Mouse (Mus musculus) embryonic fibroblast, embryonic 13.5 days (primary cell): Measurements from ENCODE around the gene Samd4b. TPM values are rescaled to one million over a fixed set of nuclear protein-coding genes. Genes with fewer than 3 reads are reported as not detected.
A peak's percentile ranks its signal among the peaks of the same experiment; 100 is the strongest.
"Not testable (repeated sequence)": the region's sequence is repeated elsewhere in the genome, so short reads cannot be mapped to it uniquely, and the experiment has no call there.

Experiments used
- H3K27ac ChIP-seq: 2 replicates; pipeline ENCODE4 v1.5.1; 2012; ENCODE audit warnings: low read length, control low read depth, inconsistent platforms; ENCODE audit not compliant: insufficient read depth
- H3K4me1 ChIP-seq: 2 replicates; pipeline ENCODE4 v1.6.1; 2011; ENCODE audit warnings: low read length; ENCODE audit not compliant: control insufficient read depth, insufficient read depth
- H3K4me3 ChIP-seq: 2 replicates; pipeline ENCODE4 v1.5.1; 2011; ENCODE audit warnings: mild to moderate bottlenecking, control low read depth, low read length; ENCODE audit not compliant: insufficient read depth
- CTCF ChIP-seq: IDR thresholded peaks from 2 replicates; pipeline ENCODE4 v1.5.1; 2011; ENCODE audit warnings: mild to moderate bottlenecking, control low read depth, low read length, moderate library complexity, borderline replicate concordance; ENCODE audit not compliant: insufficient read depth
- POLR2A ChIP-seq: IDR thresholded peaks from 2 replicates; pipeline ENCODE4 v1.6.1; 2011; ENCODE audit warnings: low read depth, mild to moderate bottlenecking, control low read depth, low read length, moderate library complexity
- polyA plus RNA-seq: library from polyadenylated mRNA; stranded (reverse); fragments of >200 nt; gene quantifications from 2 replicates; pipeline ENCODE4 v1.2.4, GENCODE M21; 2011; ENCODE audit warnings: low read depth; ENCODE audit not compliant: missing spikeins, insufficient read length

Samd4b gene
- polyA plus RNA-seq, 1 experiment = 69.3 TPM

- TF ChIP-seq CTCF = no peak
- H3K4me3 ChIP-seq = no peak overlapping the region
- H3K27ac ChIP-seq = peak overlapping the region; percentile 5; the same call in 1 of the 2 replicates
- H3K4me1 ChIP-seq = peaks cover 5% of the 10 kb centered on the region
Measured at GRCm38 (mm10) chr7:28619098-28619715, 21.3 kb upstream of the Samd4b start.

- TF ChIP-seq POLR2A (no peak), CTCF (no peak)
- Histone ChIP-seq H3K4me3 (no peak overlapping the region), H3K27ac (no peak overlapping the region), H3K4me1 (no peaks in the 10 kb centered on the region)
Measured at GRCm38 (mm10) chr7:28605951-28606350, 8.0 kb upstream of the Samd4b start.

- not testable (repeated sequence) for H3K4me3 ChIP-seq, H3K4me1 ChIP-seq, H3K27ac ChIP-seq
Measured at GRCm38 (mm10) chr7:28603788-28604187, 5.8 kb upstream of the Samd4b start.

DNA sequence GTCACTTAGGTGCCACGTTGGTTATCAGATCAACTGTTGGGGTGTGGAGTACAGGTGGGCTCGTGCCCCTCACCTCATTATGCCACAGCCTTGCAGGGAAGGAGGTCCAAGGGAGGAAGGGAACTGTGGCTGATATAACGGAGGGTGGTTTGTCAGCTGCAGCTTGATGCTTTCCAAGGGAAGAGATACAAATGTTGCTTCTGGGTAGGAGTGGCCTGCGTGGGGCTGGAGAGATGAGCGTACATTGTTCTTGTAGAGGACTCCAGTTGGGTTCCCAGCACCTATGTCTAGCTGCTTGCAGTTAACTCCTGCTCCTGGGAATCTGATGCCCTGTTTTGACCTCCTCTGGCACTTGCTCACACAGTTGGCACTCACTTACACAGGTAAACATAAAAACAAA, 5.2 kb upstream of the Samd4b start:
- TF ChIP-seq CTCF = no peak
- Histone ChIP-seq H3K4me3 (no peak overlapping the region), H3K4me1 (no peaks in the 10 kb centered on the region), H3K27ac (no peak overlapping the region)

- Histone ChIP-seq H3K4me3 (no peak overlapping the region), H3K4me1 (no peaks in the 10 kb centered on the region; the same call in 1 of the 2 replicates), H3K27ac (no peak overlapping the region)
- no peak for TF ChIP-seq CTCF
- TF ChIP-seq POLR2A = no peak
Measured at GRCm38 (mm10) chr7:28601668-28602067, 3.7 kb upstream of the Samd4b start.

DNA sequence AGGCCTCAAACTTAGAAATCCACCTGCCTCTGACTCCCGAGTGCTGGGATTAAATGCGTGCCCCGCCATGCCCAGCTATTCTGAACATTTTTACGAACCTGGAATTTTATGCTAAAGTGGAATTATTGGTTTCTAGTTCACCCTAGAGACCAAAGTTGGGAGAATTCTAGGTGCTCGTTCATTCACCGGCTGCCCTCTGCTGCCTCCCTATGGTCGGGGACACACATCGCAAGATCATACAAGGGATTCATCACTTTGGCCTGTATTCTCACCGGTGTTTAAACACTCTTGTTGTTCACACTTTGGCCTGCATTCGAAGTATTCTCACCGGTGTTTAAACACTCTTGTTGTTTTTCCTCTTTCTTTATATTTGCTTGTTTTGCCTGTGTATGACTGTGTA, 3.1 kb upstream of the Samd4b start:
- peak; percentile 84; the same call in 1 of the 2 replicates for TF ChIP-seq CTCF
- no peak for TF ChIP-seq POLR2A
- H3K4me3 ChIP-seq = no peak overlapping the region
- H3K4me1 ChIP-seq = peaks cover 2% of the 10 kb centered on the region; the same call in 1 of the 2 replicates
- no peak overlapping the region for H3K27ac ChIP-seq

DNA sequence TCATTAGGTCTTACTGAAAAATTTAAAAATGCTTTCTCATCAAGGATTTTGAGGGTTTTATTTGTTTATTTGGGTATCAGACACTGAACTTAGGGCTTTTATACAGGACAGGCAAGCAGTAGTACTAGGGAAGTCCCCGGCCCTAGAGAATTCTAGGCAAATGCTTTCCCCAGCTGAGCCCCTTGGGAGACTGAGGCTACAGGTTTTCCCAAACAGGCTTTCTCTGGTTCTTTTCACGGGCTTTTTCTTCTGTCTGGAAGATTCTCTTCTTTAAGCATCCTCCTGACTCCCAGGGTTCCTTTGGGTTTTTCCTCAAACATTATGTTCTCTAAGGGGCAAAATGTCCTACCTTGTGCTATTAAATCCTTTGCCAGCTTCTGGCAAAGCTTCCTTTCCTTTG, 1.0 kb upstream of the Samd4b start:
- no peak overlapping the region for H3K27ac ChIP-seq
- no peak for TF ChIP-seq POLR2A
- TF ChIP-seq CTCF = no peak
- no peak overlapping the region for H3K4me3 ChIP-seq
- peaks cover 4% of the 10 kb centered on the region; the same call in 1 of the 2 replicates for H3K4me1 ChIP-seq

DNA sequence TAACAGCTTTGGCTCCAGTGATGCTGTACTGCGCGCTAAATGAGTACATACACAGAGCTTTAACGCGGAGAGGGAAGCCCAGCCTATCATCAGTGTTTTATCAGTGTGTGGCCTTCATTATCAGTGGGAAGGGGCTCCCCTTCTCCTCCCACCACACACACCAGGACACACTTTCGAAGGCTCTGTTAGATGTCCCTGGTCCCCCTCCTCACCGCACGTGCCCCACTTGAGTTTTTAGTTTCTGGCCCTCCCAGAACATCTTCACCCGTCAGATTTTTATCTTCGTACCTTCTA, 720 bp downstream of the Samd4b start:
- Histone ChIP-seq H3K4me3 (peak overlapping the region; percentile 69), H3K4me1 (peaks cover 4% of the 10 kb centered on the region; the same call in 1 of the 2 replicates), H3K27ac (no peak overlapping the region)
- no peak for TF ChIP-seq POLR2A
- TF ChIP-seq CTCF = no peak

DNA sequence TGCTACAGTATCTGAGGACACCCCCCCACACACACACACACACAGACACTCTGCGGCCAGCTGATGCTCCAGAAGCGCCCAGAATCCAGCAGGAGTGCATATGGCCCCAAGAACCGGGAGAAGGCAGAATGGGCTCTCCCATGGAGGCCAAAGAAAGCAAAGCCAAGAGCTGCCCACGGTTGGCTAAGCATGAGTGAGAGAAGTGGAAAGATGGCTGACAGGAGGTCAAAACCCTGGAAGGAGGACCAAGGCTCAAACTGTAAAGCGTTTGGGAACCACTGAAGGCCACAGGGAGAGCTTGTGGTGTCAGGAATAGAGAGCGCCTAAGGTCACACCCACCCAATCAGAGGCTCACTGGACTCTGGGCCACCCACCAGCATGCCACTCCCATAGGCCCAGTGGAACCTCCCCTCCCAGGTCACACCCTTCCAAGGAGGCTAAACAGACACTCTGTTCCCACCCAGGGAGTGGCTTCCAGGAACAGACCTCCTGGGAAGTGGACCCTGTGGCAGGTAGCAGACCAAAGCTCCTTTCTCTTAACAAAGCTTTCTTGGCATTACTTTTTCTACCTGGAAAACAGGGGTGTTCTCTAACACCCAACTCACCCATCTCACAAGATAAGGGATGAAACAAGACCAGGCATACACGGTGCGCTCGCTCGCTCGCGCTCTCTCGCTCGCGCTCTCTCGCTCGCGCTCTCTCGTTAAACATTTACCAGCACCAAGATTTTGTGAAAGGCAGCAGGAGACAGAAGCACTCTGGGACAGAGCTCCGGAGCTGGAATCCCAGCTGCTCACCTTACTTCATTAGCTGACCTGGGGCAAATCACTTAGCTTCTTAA, 1.3 kb downstream of the Samd4b start:
- Histone ChIP-seq H3K4me1 (peaks cover 4% of the 10 kb centered on the region; the same call in 1 of the 2 replicates), H3K4me3 (peak overlapping the region; percentile 69), H3K27ac (no peak overlapping the region)
- TF ChIP-seq CTCF (no peak), POLR2A (no peak)

- Histone ChIP-seq H3K4me3 (no peak overlapping the region), H3K27ac (no peak overlapping the region), H3K4me1 (peaks cover 4% of the 10 kb centered on the region; the same call in 1 of the 2 replicates)
- TF ChIP-seq POLR2A (no peak), CTCF (no peak)
Measured at GRCm38 (mm10) chr7:28595751-28596435, 2.1 kb downstream of the Samd4b start.
